16 mouse cellular contexts compared by ENCODE assay signal in the genomic region with DNA sequence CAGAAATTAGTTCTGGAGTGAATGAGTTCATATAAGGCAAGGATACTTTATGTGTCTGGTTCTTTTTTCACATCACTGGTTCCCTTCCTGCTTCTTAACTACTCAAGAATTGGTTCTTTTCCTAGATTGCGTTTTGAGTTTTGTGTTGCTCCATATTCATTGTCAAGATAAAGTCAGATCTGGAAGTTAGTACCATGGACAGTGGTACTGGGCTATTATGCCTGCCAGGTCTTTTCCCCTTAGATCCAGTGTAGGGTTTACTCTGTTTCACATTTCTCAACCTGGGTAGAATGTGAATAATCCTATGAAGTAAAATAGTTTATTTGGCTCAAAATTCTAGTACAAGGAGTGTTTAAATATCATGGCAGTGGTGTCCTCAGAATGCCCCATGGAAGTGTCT.
"Had no signal": no experiment of that assay in that cellular context is flagged by ENCODE, and none has a peak within 500 bp of the region (broad histone marks: within the 10 kb centered on the region; RNA-seq: fewer than 3 reads in every experiment).

No protein-coding gene starts in this region.

- H3K9me3 ChIP-seq: limb, embryonic 12.5 days; midbrain, embryonic 10.5 days; neural tube, embryonic 12.5 days; stomach, embryonic 15.5 days had no signal

- H3K27me3 ChIP-seq: limb, embryonic 12.5 days; neural tube, embryonic 12.5 days; stomach, embryonic 15.5 days had no signal

- H3K4me1 ChIP-seq: limb, embryonic 12.5 days; midbrain, embryonic 10.5 days; neural tube, embryonic 12.5 days; stomach, embryonic 15.5 days had no signal

- H3K4me2 ChIP-seq: limb, embryonic 12.5 days; neural tube, embryonic 12.5 days; stomach, embryonic 15.5 days had no signal

- H3K27ac ChIP-seq: limb, embryonic 12.5 days; liver, embryonic 14.5 days; midbrain, embryonic 10.5 days; neural tube, embryonic 12.5 days; stomach, embryonic 15.5 days had no signal

- DNase-seq: kidney, postnatal 25 days; layer of hippocampus, adult 9-11 months; layer of hippocampus, postnatal 36 days; lung, adult 18-20 months; lung, postnatal 4 days; midbrain, embryonic 14.5 days; right cerebral cortex, postnatal 4 days; spleen, adult 18-20 months; thymus, adult 2 months; thymus, postnatal 25 days had no signal

- H3K9ac ChIP-seq: limb, embryonic 12.5 days; liver, embryonic 14.5 days; neural tube, embryonic 12.5 days; stomach, embryonic 15.5 days had no signal

- H3K4me3 ChIP-seq: limb, embryonic 12.5 days; midbrain, embryonic 10.5 days; neural tube, embryonic 12.5 days; stomach, embryonic 15.5 days had no signal

- H3K36me3 ChIP-seq: limb, embryonic 12.5 days; midbrain, embryonic 10.5 days; neural tube, embryonic 12.5 days; stomach, embryonic 15.5 days had no signal

- ATAC-seq: lung, postnatal 0 days had no signal
